Mouse (Mus musculus): Measurements from ENCODE around the gene Ankle1. TPM values are rescaled to one million over a fixed set of nuclear protein-coding genes. Genes with fewer than 3 reads are reported as not detected.
"Not testable (repeated sequence)": the region's sequence is repeated elsewhere in the genome, so short reads cannot be mapped to it uniquely, and the experiment has no call there.

The Ankle1 gene
- polyA plus RNA-seq, 1 experiment from 2014 or later = 52.9 TPM

- no peak overlapping the region for H3K4me3 ChIP-seq (ENCODE audit: low read depth, low read length)
- WGBS = 87% methylated on average over 4 of the region's 4 CpGs
- H3K9ac ChIP-seq (ENCODE audit: low read depth, low read length) = no peak overlapping the region
- H3K9me3 ChIP-seq (ENCODE audit: control insufficient read depth, low read length) = no peaks in the 10 kb centered on the region
- H3K4me1 ChIP-seq (replicated peaks; ENCODE audit: control insufficient read depth, insufficient read depth, low read length) = peaks cover 8% of the 10 kb centered on the region
- peaks cover 21% of the 10 kb centered on the region for H3K36me3 ChIP-seq (ENCODE audit: control insufficient read depth, insufficient read depth, low read length)
- DNase-seq (ENCODE audit: low spot score) = no peak
- no peak for ATAC-seq (replicated peaks; ENCODE audit: low FRiP score)
- no peak overlapping the region for H3K27ac ChIP-seq (ENCODE audit: low read depth, low read length)
- no peaks in the 10 kb centered on the region for H3K27me3 ChIP-seq (replicated peaks; ENCODE audit: control insufficient read depth, insufficient read depth, low read length)
- no peak overlapping the region for H3K4me2 ChIP-seq
Measured at GRCm38 (mm10) chr8:71408231-71408630, 2.4 kb downstream of the Ankle1 start.

GRCm38 (mm10) chr8:71411535-71412273 lies 5.9 kb downstream of the Ankle1 start:
- WGBS = 42% methylated on average over 11 of the region's 11 CpGs
- ATAC-seq (replicated peaks; ENCODE audit: low FRiP score) (no peak; the same call in 1 of the 2 replicates), DNase-seq (ENCODE audit: low spot score) (peak; percentile 41)
- H3K4me3 ChIP-seq (ENCODE audit: low read depth, low read length) = no peak overlapping the region
- H3K4me2 ChIP-seq = no peak overlapping the region
- H3K9me3 ChIP-seq (ENCODE audit: control insufficient read depth, low read length) = no peaks in the 10 kb centered on the region
- no peak overlapping the region for H3K9ac ChIP-seq (ENCODE audit: low read depth, low read length)
- H3K27ac ChIP-seq (ENCODE audit: low read depth, low read length) = no peak overlapping the region
- H3K36me3 ChIP-seq (ENCODE audit: control insufficient read depth, insufficient read depth, low read length) = peaks cover 21% of the 10 kb centered on the region; the same call in 1 of the 2 replicates
- H3K27me3 ChIP-seq (replicated peaks; ENCODE audit: control insufficient read depth, insufficient read depth, low read length) = no peaks in the 10 kb centered on the region
- H3K4me1 ChIP-seq (replicated peaks; ENCODE audit: control insufficient read depth, insufficient read depth, low read length) = peaks cover 6% of the 10 kb centered on the region

GRCm38 (mm10) chr8:71422121-71422520 lies 16.3 kb downstream of the Ankle1 start:
- Histone ChIP-seq H3K4me3 (ENCODE audit: low read depth, low read length) (no peak overlapping the region), H3K27ac (ENCODE audit: low read depth, low read length) (no peak overlapping the region), H3K4me2 (no peak overlapping the region), H3K9ac (ENCODE audit: low read depth, low read length) (no peak overlapping the region), H3K27me3 (replicated peaks; ENCODE audit: control insufficient read depth, insufficient read depth, low read length) (no peaks in the 10 kb centered on the region), H3K4me1 (replicated peaks; ENCODE audit: control insufficient read depth, insufficient read depth, low read length) (no peaks in the 10 kb centered on the region), H3K9me3 (ENCODE audit: control insufficient read depth, low read length) (no peaks in the 10 kb centered on the region), H3K36me3 (ENCODE audit: control insufficient read depth, insufficient read depth, low read length) (no peaks in the 10 kb centered on the region)
- ATAC-seq (replicated peaks; ENCODE audit: low FRiP score) = no peak
- DNase-seq (ENCODE audit: low spot score) = no peak

GRCm38 (mm10) chr8:71432935-71433334 lies 27.1 kb downstream of the Ankle1 start:
- not testable (repeated sequence) for H3K27ac ChIP-seq (ENCODE audit: low read depth, low read length); H3K9ac ChIP-seq (ENCODE audit: low read depth, low read length); H3K4me2 ChIP-seq; H3K27me3 ChIP-seq (replicated peaks; ENCODE audit: control insufficient read depth, insufficient read depth, low read length); DNase-seq (ENCODE audit: low spot score); H3K36me3 ChIP-seq (ENCODE audit: control insufficient read depth, insufficient read depth, low read length); H3K4me1 ChIP-seq (replicated peaks; ENCODE audit: control insufficient read depth, insufficient read depth, low read length); ATAC-seq (replicated peaks; ENCODE audit: low FRiP score); H3K4me3 ChIP-seq (ENCODE audit: low read depth, low read length); H3K9me3 ChIP-seq (ENCODE audit: control insufficient read depth, low read length)
- 84% methylated on average over 1 of the region's 1 CpGs for WGBS

GRCm38 (mm10) chr8:71437041-71437440 lies 31.2 kb downstream of the Ankle1 start:
- H3K27me3 ChIP-seq (replicated peaks; ENCODE audit: control insufficient read depth, insufficient read depth, low read length) = no peaks in the 10 kb centered on the region
- no peaks in the 10 kb centered on the region for H3K4me1 ChIP-seq (replicated peaks; ENCODE audit: control insufficient read depth, insufficient read depth, low read length)
- no peaks in the 10 kb centered on the region for H3K36me3 ChIP-seq (ENCODE audit: control insufficient read depth, insufficient read depth, low read length)
- ATAC-seq (replicated peaks; ENCODE audit: low FRiP score) (no peak), DNase-seq (ENCODE audit: low spot score) (no peak)
- no peak overlapping the region for H3K4me3 ChIP-seq (ENCODE audit: low read depth, low read length)
- WGBS = 29% methylated on average over 3 of the region's 3 CpGs
- no peaks in the 10 kb centered on the region for H3K9me3 ChIP-seq (ENCODE audit: control insufficient read depth, low read length)
- no peak overlapping the region for H3K27ac ChIP-seq (ENCODE audit: low read depth, low read length)
- no peak overlapping the region for H3K4me2 ChIP-seq
- H3K9ac ChIP-seq (ENCODE audit: low read depth, low read length) = no peak overlapping the region

GRCm38 (mm10) chr8:71441404-71441803 lies 35.6 kb downstream of the Ankle1 start:
- Histone ChIP-seq H3K4me2 (no peak overlapping the region), H3K27ac (ENCODE audit: low read depth, low read length) (no peak overlapping the region), H3K4me1 (replicated peaks; ENCODE audit: control insufficient read depth, insufficient read depth, low read length) (no peaks in the 10 kb centered on the region), H3K9ac (ENCODE audit: low read depth, low read length) (no peak overlapping the region), H3K4me3 (ENCODE audit: low read depth, low read length) (no peak overlapping the region), H3K9me3 (ENCODE audit: control insufficient read depth, low read length) (no peaks in the 10 kb centered on the region), H3K27me3 (replicated peaks; ENCODE audit: control insufficient read depth, insufficient read depth, low read length) (0 out of 2 replicates have a peak, but pooled peaks cover 3% of the 10 kb centered on the region), H3K36me3 (ENCODE audit: control insufficient read depth, insufficient read depth, low read length) (no peaks in the 10 kb centered on the region)
- 1% methylated on average over 7 of the region's 7 CpGs for WGBS
- ATAC-seq (replicated peaks; ENCODE audit: low FRiP score) (no peak), DNase-seq (ENCODE audit: low spot score) (no peak)

- no peak overlapping the region for H3K9ac ChIP-seq (ENCODE audit: low read depth, low read length)
- H3K36me3 ChIP-seq (ENCODE audit: control insufficient read depth, insufficient read depth, low read length) = no peaks in the 10 kb centered on the region
- 70% methylated on average over 7 of the region's 7 CpGs for whole genome bisulfite sequencing
- 0 out of 2 replicates have a peak, but pooled peaks cover 3% of the 10 kb centered on the region for H3K27me3 ChIP-seq (replicated peaks; ENCODE audit: control insufficient read depth, insufficient read depth, low read length)
- no peak for DNase-seq (ENCODE audit: low spot score)
- no peaks in the 10 kb centered on the region for H3K4me1 ChIP-seq (replicated peaks; ENCODE audit: control insufficient read depth, insufficient read depth, low read length)
- no peak overlapping the region for H3K27ac ChIP-seq (ENCODE audit: low read depth, low read length)
- ATAC-seq (replicated peaks; ENCODE audit: low FRiP score) = no peak
- H3K4me3 ChIP-seq (ENCODE audit: low read depth, low read length) = no peak overlapping the region
- no peak overlapping the region for H3K4me2 ChIP-seq
- no peaks in the 10 kb centered on the region for H3K9me3 ChIP-seq (ENCODE audit: control insufficient read depth, low read length)
Measured at GRCm38 (mm10) chr8:71445096-71445495, 39.3 kb downstream of the Ankle1 start.

GRCm38 (mm10) chr8:71451337-71451736 lies 45.5 kb downstream of the Ankle1 start:
- no peak overlapping the region for H3K9ac ChIP-seq (ENCODE audit: low read depth, low read length)
- no peak for ATAC-seq (replicated peaks; ENCODE audit: low FRiP score)
- no peak overlapping the region for H3K4me2 ChIP-seq
- no peak overlapping the region for H3K27ac ChIP-seq (ENCODE audit: low read depth, low read length)
- no peak for DNase-seq (ENCODE audit: low spot score)
- no peaks in the 10 kb centered on the region for H3K36me3 ChIP-seq (ENCODE audit: control insufficient read depth, insufficient read depth, low read length)
- no peak overlapping the region for H3K4me3 ChIP-seq (ENCODE audit: low read depth, low read length)
- no peaks in the 10 kb centered on the region for H3K4me1 ChIP-seq (replicated peaks; ENCODE audit: control insufficient read depth, insufficient read depth, low read length)
- 70% methylated on average over 4 of the region's 4 CpGs for WGBS
- no peaks in the 10 kb centered on the region for H3K9me3 ChIP-seq (ENCODE audit: control insufficient read depth, low read length)
- H3K27me3 ChIP-seq (replicated peaks; ENCODE audit: control insufficient read depth, insufficient read depth, low read length) = peaks cover 6% of the 10 kb centered on the region; the same call in 1 of the 2 replicates

GRCm38 (mm10) chr8:71451777-71452176 lies 46.0 kb downstream of the Ankle1 start:
- Histone ChIP-seq H3K27me3 (replicated peaks; ENCODE audit: control insufficient read depth, insufficient read depth, low read length) (peaks cover 9% of the 10 kb centered on the region; the same call in 1 of the 2 replicates), H3K9me3 (ENCODE audit: control insufficient read depth, low read length) (no peaks in the 10 kb centered on the region), H3K4me2 (no peak overlapping the region), H3K27ac (ENCODE audit: low read depth, low read length) (no peak overlapping the region), H3K9ac (ENCODE audit: low read depth, low read length) (no peak overlapping the region), H3K36me3 (ENCODE audit: control insufficient read depth, insufficient read depth, low read length) (no peaks in the 10 kb centered on the region), H3K4me3 (ENCODE audit: low read depth, low read length) (no peak overlapping the region), H3K4me1 (replicated peaks; ENCODE audit: control insufficient read depth, insufficient read depth, low read length) (peaks cover under 1% of the 10 kb centered on the region; the same call in 1 of the 2 replicates)
- ATAC-seq (replicated peaks; ENCODE audit: low FRiP score) = no peak
- 50% methylated on average over 11 of the region's 11 CpGs for WGBS
- DNase-seq (ENCODE audit: low spot score) = peak; percentile 26

Measured in liver, embryonic 11.5 days (tissue).